Mouse (Mus musculus): ENCODE measurements around the gene Arxes2.
"Not testable (repeated sequence)": the region's sequence is repeated elsewhere in the genome, so short reads cannot be mapped to it uniquely, and the experiment has no call there.

The Arxes2 gene

GRCm38 (mm10) chrX:136032799-136033763 is 39.5 kb downstream of the Arxes2 start, which contains the start of gene Arxes1:
Gene Arxes1, plus strand, starts transcription at chrX:136033367.
- in situ Hi-C loops (cut with MboI; ENCODE audit: low sequenced_read_pairs) = not testable (repeated sequence)

GRCm38 (mm10) chrX:136043726-136044125 is 50.1 kb downstream of the Arxes2 start:
- in situ Hi-C loops (cut with MboI; ENCODE audit: low sequenced_read_pairs) = no loop called here
